Mouse (Mus musculus) cerebellum, postnatal 25 days (tissue): Measurements from ENCODE around the gene A730061H03Rik.

Experiments used
- DNase-seq, 2 experiments: peaks; one replicate each; pipeline ENCODE4 v3.0.0; 2021; ENCODE audit warnings: mixed read lengths in 2 of 2

The A730061H03Rik gene

GRCm38 (mm10) chr14:55560202-55561073, at the start of gene A730061H03Rik:
A730061H03Rik (minus strand) TSS chr14:55560406.
- peak; percentile 98 to 99 for DNase-seq

GRCm38 (mm10) chr14:55608339-55608738, 48.1 kb upstream of the A730061H03Rik start:
- DNase-seq = no peak

GRCm38 (mm10) chr14:55605743-55606459, 45.7 kb upstream of the A730061H03Rik start:
- no peak for DNase-seq

- no peak for DNase-seq
These were observed 44.6 kb upstream of the A730061H03Rik start for GRCm38 (mm10) chr14:55604823-55605222.

GRCm38 (mm10) chr14:55603633-55604576, 43.7 kb upstream of the A730061H03Rik start:
- DNase-seq = peak; percentile 86 to 91

- no peak for DNase-seq
These were observed 43.0 kb upstream of the A730061H03Rik start, which contains the start of gene Irf9 for GRCm38 (mm10) chr14:55603271-55603632. Irf9 (plus strand) TSS chr14:55603571.

- no peak for DNase-seq
These were observed 38.5 kb upstream of the A730061H03Rik start for GRCm38 (mm10) chr14:55598521-55599390.

- DNase-seq = no peak
These were observed 36.0 kb upstream of the A730061H03Rik start for GRCm38 (mm10) chr14:55596036-55596690.

- peak; percentile 33 to 54 for DNase-seq
These were observed 32.0 kb upstream of the A730061H03Rik start for GRCm38 (mm10) chr14:55592226-55592625.

- peak; percentile 90 to 94 for DNase-seq
These were observed 31.2 kb upstream of the A730061H03Rik start, which contains the start of gene Rnf31 for GRCm38 (mm10) chr14:55591331-55591891. Rnf31 (plus strand) TSS chr14:55591708.

- DNase-seq = peak; percentile 76 to 83
These were observed 30.6 kb upstream of the A730061H03Rik start, which contains the start of gene Psme2 for GRCm38 (mm10) chr14:55590748-55591330. Psme2 (minus strand) TSS chr14:55591113.

GRCm38 (mm10) chr14:55589771-55590448, 29.7 kb upstream of the A730061H03Rik start:
- no peak for DNase-seq

- no peak for DNase-seq
These were observed 29.1 kb upstream of the A730061H03Rik start for GRCm38 (mm10) chr14:55589271-55589670.

GRCm38 (mm10) chr14:55586149-55586548, 25.9 kb upstream of the A730061H03Rik start:
- no peak for DNase-seq

- no peak for DNase-seq
These were observed 25.4 kb upstream of the A730061H03Rik start for GRCm38 (mm10) chr14:55585566-55585960.

GRCm38 (mm10) chr14:55584702-55585565, 24.7 kb upstream of the A730061H03Rik start, which contains the start of gene Emc9:
Emc9 (minus strand) TSS chr14:55585302.
- DNase-seq = peak; percentile 82 to 85

- DNase-seq = no peak
These were observed 24.1 kb upstream of the A730061H03Rik start for GRCm38 (mm10) chr14:55584303-55584701.

- DNase-seq = no peak
These were observed 21.9 kb upstream of the A730061H03Rik start for GRCm38 (mm10) chr14:55581981-55582681.
